Mouse (Mus musculus): Measurements from ENCODE around the gene Irf2bp1.

DNA sequence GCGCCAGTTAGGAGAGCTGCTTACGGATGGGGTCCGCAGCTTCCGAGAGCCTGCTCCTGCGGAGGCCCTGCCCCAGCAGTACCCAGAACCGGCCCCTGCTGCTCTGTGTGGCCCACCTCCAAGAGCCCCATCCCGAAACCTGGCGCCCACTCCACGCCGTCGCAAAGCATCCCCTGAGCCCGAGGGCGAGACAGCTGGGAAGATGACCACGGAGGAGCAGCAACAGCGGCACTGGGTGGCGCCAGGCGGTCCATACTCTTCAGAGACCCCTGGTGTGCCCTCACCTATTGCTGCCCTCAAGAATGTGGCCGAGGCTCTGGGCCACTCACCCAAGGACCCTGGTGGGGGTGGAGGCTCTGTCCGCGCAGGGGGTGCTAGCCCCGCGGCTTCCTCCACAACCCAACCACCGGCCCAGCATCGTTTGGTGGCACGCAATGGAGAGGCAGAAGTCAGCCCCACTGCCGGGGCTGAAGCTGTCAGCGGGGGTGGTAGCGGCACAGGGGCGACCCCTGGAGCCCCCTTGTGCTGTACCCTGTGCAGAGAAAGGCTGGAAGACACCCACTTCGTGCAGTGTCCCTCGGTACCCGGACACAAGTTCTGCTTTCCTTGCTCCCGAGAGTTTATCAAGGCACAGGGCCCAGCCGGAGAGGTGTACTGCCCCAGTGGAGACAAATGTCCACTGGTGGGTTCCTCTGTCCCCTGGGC lies 1.7 kb downstream of the Irf2bp1 start:
- TF ChIP-seq MAZ (IDR thresholded peaks at IDR 0.05; ENCODE audit: low read depth, low read length) (no peak), E2F4 (IDR thresholded peaks at IDR 0.05; ENCODE audit: insufficient replicate concordance, low read depth, low read length) (no peak), CTCF (conservative IDR thresholded peaks at IDR 0.05 in 1 of 2, IDR thresholded peaks at IDR 0.05 in 1 of 2; ENCODE audit: low read depth in 2 of 2, low read length in 2 of 2) (no peak), USF1 (IDR thresholded peaks at IDR 0.05; ENCODE audit: low read depth, low read length) (no peak), HCFC1 (IDR thresholded peaks at IDR 0.05; ENCODE audit: low read depth, low read length) (no peak), ZMIZ1 (IDR thresholded peaks at IDR 0.05; ENCODE audit: low read depth, low read length) (no peak), MXI1 (IDR thresholded peaks at IDR 0.05; ENCODE audit: low read depth, low read length) (no peak), MAX (IDR thresholded peaks at IDR 0.05; ENCODE audit: low read length) (no peak), POLR2A (IDR thresholded peaks at IDR 0.05; ENCODE audit: low read depth, low read length) (no peak)

All from CH12.LX (cell line).